Comparison of ENCODE assay signal across 14 mouse cellular contexts in the genomic region with DNA sequence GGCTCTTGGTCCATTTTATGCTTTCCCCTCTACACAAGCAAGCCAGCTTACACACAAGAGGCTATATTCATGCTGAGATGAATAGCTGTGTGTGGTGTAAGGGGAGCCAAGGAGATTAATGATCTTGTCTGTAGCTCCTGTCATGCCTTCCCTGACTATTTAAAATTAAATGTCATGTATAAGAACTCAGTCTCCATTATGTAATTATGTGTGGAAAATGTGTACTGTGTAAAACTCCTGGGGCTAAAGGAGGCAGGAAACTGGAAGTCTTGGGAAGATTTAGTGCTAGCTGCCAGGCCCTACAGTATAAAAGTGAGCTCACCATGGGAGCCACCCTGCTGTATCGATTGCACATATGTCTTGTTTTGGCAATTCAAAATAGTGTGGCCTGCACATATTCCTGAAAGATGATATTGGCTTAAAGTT.
A peak's percentile ranks its signal among the peaks of the same experiment; 100 is the strongest.
DNase-seq lines count a peak whose midpoint lies in the region; ATAC-seq and TF ChIP-seq lines count a peak whose summit lies in the region.
"Had no signal": no experiment of that assay in that cellular context is flagged by ENCODE, and none has a peak within 500 bp of the region (broad histone marks: within the 10 kb centered on the region; RNA-seq: fewer than 3 reads in every experiment).

No protein-coding gene starts in this region.

- H3K9ac ChIP-seq in limb, embryonic 11.5 days (ENCODE audit: low read length) = no peak overlapping the region
- no peak overlapping the region for H3K9ac ChIP-seq in hindbrain, embryonic 16.5 days (ENCODE audit: low read depth, low read length)
- H3K9ac ChIP-seq in neural tube, embryonic 13.5 days = no peak overlapping the region
- H3K9ac ChIP-seq: heart, embryonic 12.5 days had no signal

- H3K9me3 ChIP-seq in limb, embryonic 11.5 days (ENCODE audit: control insufficient read depth, low read length) = no peaks in the 10 kb centered on the region
- no peaks in the 10 kb centered on the region for H3K9me3 ChIP-seq in limb, embryonic 10.5 days (replicated peaks)
- no peaks in the 10 kb centered on the region for H3K9me3 ChIP-seq in hindbrain, embryonic 16.5 days (ENCODE audit: control insufficient read depth, low read length)
- no peaks in the 10 kb centered on the region for H3K9me3 ChIP-seq in neural tube, embryonic 13.5 days
- H3K9me3 ChIP-seq: heart, embryonic 12.5 days had no signal

- no peak for TF ChIP-seq POLR2A in cerebellum, adult 2 months (IDR thresholded peaks at IDR 0.05; ENCODE audit: borderline replicate concordance, insufficient read depth, low read length)

- DNase-seq in cerebellum, adult 2 months = no peak
- DNase-seq in cerebellum, adult 8-10 months = no peak
- peak; percentile 24 for DNase-seq in limb, embryonic 11.5 days (ENCODE audit: low spot score)
- no peak for DNase-seq in limb, embryonic 10.5 days (ENCODE audit: low spot score)
- no peak for DNase-seq in left cerebral cortex, adult 11 months (ENCODE audit: low spot score)
- DNase-seq: adrenal gland, adult 2 months; cerebellum, postnatal 36 days; gastrocnemius, postnatal 25 days; liver; right cerebral cortex, postnatal 4 days had no signal

- ATAC-seq in limb, embryonic 11.5 days (ENCODE audit: insufficient number of reproducible peaks, low FRiP score, low TSS enrichment, low read depth) = peak; percentile 60; the same call in 1 of the 2 replicates
- ATAC-seq in hindbrain, embryonic 16.5 days = peak; percentile 82
- peak; percentile 65 for ATAC-seq in neural tube, embryonic 13.5 days (ENCODE audit: low read depth)
- ATAC-seq in CD4-positive, CD25-positive, alpha-beta regulatory T cell, adult 4 months = no peak

- no peaks in the 10 kb centered on the region for H3K27me3 ChIP-seq in cerebellum, adult 2 months (ENCODE audit: control insufficient read depth, insufficient read depth, low read length)
- H3K27me3 ChIP-seq in limb, embryonic 11.5 days (ENCODE audit: control insufficient read depth, insufficient read depth, low read length) = no peaks in the 10 kb centered on the region
- no peaks in the 10 kb centered on the region for H3K27me3 ChIP-seq in limb, embryonic 10.5 days (ENCODE audit: low read depth, poor library complexity, severe bottlenecking)
- no peaks in the 10 kb centered on the region for H3K27me3 ChIP-seq in hindbrain, embryonic 16.5 days (replicated peaks; ENCODE audit: control insufficient read depth, insufficient read depth, low read length)
- H3K27me3 ChIP-seq in neural tube, embryonic 13.5 days = no peaks in the 10 kb centered on the region
- H3K27me3 ChIP-seq: heart, embryonic 12.5 days had no signal

- no peak overlapping the region for H3K4me3 ChIP-seq in cerebellum, adult 2 months (replicated peaks; ENCODE audit: insufficient read depth, low read depth, low read length)
- H3K4me3 ChIP-seq in limb, embryonic 11.5 days (ENCODE audit: low read depth, low read length) = no peak overlapping the region
- no peak overlapping the region for H3K4me3 ChIP-seq in limb, embryonic 10.5 days
- H3K4me3 ChIP-seq in hindbrain, embryonic 16.5 days (ENCODE audit: low read length) = no peak overlapping the region
- H3K4me3 ChIP-seq in neural tube, embryonic 13.5 days = no peak overlapping the region
- H3K4me3 ChIP-seq: heart, embryonic 12.5 days had no signal

- no peak for TF ChIP-seq CTCF in cerebellum, adult 2 months (IDR thresholded peaks at IDR 0.05; ENCODE audit: borderline replicate concordance, insufficient read depth, low read depth, low read length)

- peaks cover 24% of the 10 kb centered on the region for H3K4me1 ChIP-seq in cerebellum, adult 2 months (ENCODE audit: control insufficient read depth, insufficient read depth, low read length)
- peaks cover 3% of the 10 kb centered on the region; the same call in 1 of the 2 replicates for H3K4me1 ChIP-seq in limb, embryonic 11.5 days (ENCODE audit: control insufficient read depth, insufficient read depth, low read length)
- peaks cover 14% of the 10 kb centered on the region for H3K4me1 ChIP-seq in limb, embryonic 10.5 days
- no peaks in the 10 kb centered on the region; the same call in 1 of the 2 replicates for H3K4me1 ChIP-seq in hindbrain, embryonic 16.5 days (ENCODE audit: control insufficient read depth, insufficient read depth, low read depth, low read length)
- H3K4me1 ChIP-seq in neural tube, embryonic 13.5 days (replicated peaks) = peaks cover 31% of the 10 kb centered on the region

- peak overlapping the region; percentile 6; the same call in 1 of the 2 replicates for H3K27ac ChIP-seq in cerebellum, adult 2 months (ENCODE audit: insufficient read depth, low read length)
- H3K27ac ChIP-seq in limb, embryonic 11.5 days (replicated peaks; ENCODE audit: low read depth, low read length) = no peak overlapping the region
- H3K27ac ChIP-seq in limb, embryonic 10.5 days = no peak overlapping the region
- H3K27ac ChIP-seq in hindbrain, embryonic 16.5 days (ENCODE audit: low read depth, low read length) = peak overlapping the region; percentile 42; the same call in 1 of the 2 replicates
- peak overlapping the region; percentile 63 for H3K27ac ChIP-seq in neural tube, embryonic 13.5 days (replicated peaks)

- 10% methylated on average over 1 of the region's 1 CpGs for WGBS in cerebellum, adult 2 months
- 55% methylated on average over 1 of the region's 1 CpGs for WGBS in limb, embryonic 11.5 days
- WGBS in limb, embryonic 10.5 days = 81% methylated on average over 1 of the region's 1 CpGs
- 44% methylated on average over 1 of the region's 1 CpGs for WGBS in hindbrain, embryonic 16.5 days
- WGBS in neural tube, embryonic 13.5 days = 17% methylated on average over 1 of the region's 1 CpGs

- H3K4me2 ChIP-seq in limb, embryonic 11.5 days (ENCODE audit: low read depth, severe bottlenecking) = no peak overlapping the region
- H3K4me2 ChIP-seq in hindbrain, embryonic 16.5 days (ENCODE audit: low read length) = no peak overlapping the region
- no peak overlapping the region for H3K4me2 ChIP-seq in neural tube, embryonic 13.5 days
- H3K4me2 ChIP-seq: heart, embryonic 12.5 days had no signal

- no peaks in the 10 kb centered on the region for H3K36me3 ChIP-seq in limb, embryonic 11.5 days (ENCODE audit: control insufficient read depth, insufficient read depth, low read length)
- no peaks in the 10 kb centered on the region for H3K36me3 ChIP-seq in limb, embryonic 10.5 days
- no peaks in the 10 kb centered on the region for H3K36me3 ChIP-seq in hindbrain, embryonic 16.5 days (ENCODE audit: control insufficient read depth, insufficient read depth, low read length)
- H3K36me3 ChIP-seq in neural tube, embryonic 13.5 days = no peaks in the 10 kb centered on the region
- H3K36me3 ChIP-seq: heart, embryonic 12.5 days had no signal

Comparison
In these comparisons a context has a peak if more than half of its experiments do, and no peak if none do; other contexts are left out.
1. H3K27ac ChIP-seq: peak in cerebellum, adult 2 months (single experiment), hindbrain, embryonic 16.5 days (single experiment) and neural tube, embryonic 13.5 days (single experiment); none in limb, embryonic 11.5 days (single experiment) and limb, embryonic 10.5 days (single experiment).